Mouse (Mus musculus) heart, postnatal 0 days (tissue): ENCODE results near the gene Dmd.

Source experiments
- CTCF ChIP-seq: IDR thresholded peaks from 2 replicates; pipeline ENCODE4 v1.5.1; 2016; ENCODE audit warnings: antibody characterized with exemption, control low read depth, low read depth
- EP300 ChIP-seq: IDR thresholded peaks from 2 replicates; pipeline ENCODE4 v1.6.1; 2016; ENCODE audit warnings: antibody characterized with exemption, low read depth

DNA sequence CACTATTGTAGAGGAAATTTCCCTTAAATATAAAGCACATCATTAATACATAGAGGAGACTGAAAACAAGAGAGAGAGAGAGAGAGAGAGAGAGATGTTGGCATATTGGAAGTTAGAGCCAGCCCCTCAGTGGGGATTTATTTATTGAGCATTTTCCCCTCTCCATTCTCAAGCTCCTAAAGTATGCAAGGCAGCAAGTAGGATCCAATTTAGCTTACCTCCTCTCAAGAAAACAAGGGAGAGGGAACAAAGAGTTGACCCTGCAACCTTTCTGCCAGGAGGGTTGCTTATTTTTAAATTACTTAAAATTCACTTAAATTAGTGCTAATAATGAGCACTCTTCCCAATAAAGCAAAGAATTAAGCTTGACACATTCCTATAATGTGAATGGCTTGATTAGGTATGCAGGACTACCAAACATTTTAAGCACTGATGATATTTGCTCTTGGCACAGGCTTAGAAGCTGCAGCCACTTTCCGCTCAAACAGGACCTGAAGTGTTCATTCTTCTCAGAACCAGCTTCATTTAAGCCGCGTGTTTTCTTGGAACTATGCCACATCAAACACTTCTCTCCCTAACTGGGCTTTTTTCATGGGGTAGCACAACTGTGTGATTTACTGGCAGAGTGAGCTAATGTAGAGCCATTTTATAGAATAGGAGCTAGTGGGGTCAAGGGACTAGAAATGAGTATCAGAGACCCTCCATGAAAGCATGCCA is 1566.1 kb downstream of the Dmd start:
- TF ChIP-seq CTCF (no peak), EP300 (no peak)
